ENCODE assay signal across 8 mouse cellular contexts in the genomic region with DNA sequence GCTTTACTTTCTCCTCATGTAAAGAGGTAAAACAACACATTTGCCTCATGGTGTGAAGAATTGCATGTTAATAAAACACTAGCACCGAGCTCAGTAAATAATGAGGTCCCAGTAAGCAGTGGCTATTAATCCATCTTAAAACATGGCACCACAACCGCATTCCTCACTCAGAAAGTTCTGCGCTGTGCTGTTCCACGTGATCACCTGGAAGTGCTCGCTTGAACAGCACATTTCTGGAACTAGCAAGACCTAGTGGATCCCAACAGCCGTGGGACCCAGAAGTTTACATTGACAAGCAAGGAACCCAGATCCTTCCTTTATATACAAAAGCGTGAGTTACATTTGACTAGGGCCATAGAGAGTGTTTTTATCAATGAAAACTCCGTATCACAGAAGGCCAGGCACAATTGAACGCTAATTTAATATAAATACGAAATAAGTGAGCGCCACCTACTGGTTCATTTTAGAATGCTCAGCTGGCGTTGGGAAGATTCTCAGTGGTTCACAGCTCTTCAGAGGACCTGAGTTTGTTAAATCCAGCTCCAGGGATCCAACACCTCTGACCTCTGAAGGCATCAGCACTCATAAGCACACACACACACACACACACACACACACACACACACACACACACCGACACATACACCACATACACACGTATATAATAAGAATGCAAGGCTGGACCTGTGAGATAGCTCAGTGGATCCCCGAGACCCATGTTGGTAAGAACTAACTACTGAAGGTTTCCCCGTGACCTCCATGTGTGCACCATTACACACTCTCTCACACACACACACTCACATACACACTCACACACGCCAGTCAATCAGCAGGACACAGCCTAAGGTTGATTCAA. TPM values are rescaled to one million over a fixed set of nuclear protein-coding genes. Genes with fewer than 3 reads are reported as not detected.
DNase-seq lines count a peak whose midpoint lies in the region; ATAC-seq and TF ChIP-seq lines count a peak whose summit lies in the region.

No protein-coding gene starts in this region.

- ATAC-seq in kidney, embryonic 15.5 days (replicated peaks; ENCODE audit: low FRiP score) = peak; percentile 33; the same call in 1 of the 2 replicates
- ATAC-seq in liver, embryonic 15.5 days (ENCODE audit: insufficient read depth) = no peak

- H3K4me3 ChIP-seq in thymus, adult 2 months (ENCODE audit: control insufficient read depth, insufficient read depth, low read length) = no peak overlapping the region
- no peak overlapping the region for H3K4me3 ChIP-seq in kidney, embryonic 15.5 days (replicated peaks)
- H3K4me3 ChIP-seq in liver, embryonic 15.5 days (replicated peaks) = 0 out of 2 replicates have a peak overlapping the region, but pooled peaks have one; percentile 9

- TF ChIP-seq CTCF in thymus, adult 2 months (IDR thresholded peaks at IDR 0.05; ENCODE audit: borderline replicate concordance, control insufficient read depth, extremely low read depth, insufficient read depth, low read length, poor library complexity) = no peak

- 44% methylated on average over 17 of the region's 17 CpGs for WGBS in thymus, adult 2 months
- WGBS in kidney, embryonic 15.5 days = 34% methylated on average over 17 of the region's 17 CpGs
- WGBS in liver, embryonic 15.5 days (ENCODE audit: insufficient replicate concordance) = 30% methylated on average over 17 of the region's 17 CpGs

- no peaks in the 10 kb centered on the region for H3K4me1 ChIP-seq in thymus, adult 2 months (replicated peaks; ENCODE audit: control insufficient read depth, insufficient read depth, low read length)
- H3K4me1 ChIP-seq in kidney, embryonic 15.5 days = no peaks in the 10 kb centered on the region
- H3K4me1 ChIP-seq in liver, embryonic 15.5 days (replicated peaks) = peaks cover 4% of the 10 kb centered on the region

- no peaks in the 10 kb centered on the region for H3K36me3 ChIP-seq in thymus, adult 2 months (ENCODE audit: control insufficient read depth, insufficient read depth, low read length)
- H3K36me3 ChIP-seq in kidney, embryonic 15.5 days = no peaks in the 10 kb centered on the region
- no peaks in the 10 kb centered on the region for H3K36me3 ChIP-seq in liver, embryonic 15.5 days (replicated peaks)

- TF ChIP-seq POLR2A in thymus, adult 2 months (IDR thresholded peaks at IDR 0.05; ENCODE audit: control insufficient read depth, extremely low read depth, insufficient read depth, low read length, poor library complexity) = no peak

- no peak overlapping the region for H3K9ac ChIP-seq in kidney, embryonic 15.5 days
- H3K9ac ChIP-seq in liver, embryonic 15.5 days = no peak overlapping the region

- no peaks in the 10 kb centered on the region for H3K27me3 ChIP-seq in thymus, adult 2 months (ENCODE audit: control insufficient read depth, insufficient read depth, low read length)
- no peaks in the 10 kb centered on the region for H3K27me3 ChIP-seq in kidney, embryonic 15.5 days
- H3K27me3 ChIP-seq in liver, embryonic 15.5 days = no peaks in the 10 kb centered on the region

- no peak overlapping the region for H3K27ac ChIP-seq in thymus, adult 2 months (ENCODE audit: control insufficient read depth, insufficient read depth, low read length)
- no peak overlapping the region for H3K27ac ChIP-seq in kidney, embryonic 15.5 days
- no peak overlapping the region for H3K27ac ChIP-seq in liver, embryonic 15.5 days (replicated peaks)

- peak; percentile 46 for DNase-seq in thymus, adult 2 months
- no peak for DNase-seq in thymus, adult 18-20 months
- DNase-seq in c-Kit-positive CD71-positive TER-119-positive erythroid progenitor cells, embryonic 14.5 days (ENCODE audit: low spot score) = peak; percentile 67
- DNase-seq in frontal cortex, postnatal 25 days (ENCODE audit: low spot score in 2 of 2) = peak; percentile 55 to 62
- DNase-seq in natural killer cell, adult 2 months (ENCODE audit: low spot score in 2 of 2) = peak; percentile 47 to 51
- DNase-seq in ovary, postnatal 10 days (ENCODE audit: low spot score) = no peak

- no peaks in the 10 kb centered on the region for H3K9me3 ChIP-seq in kidney, embryonic 15.5 days (replicated peaks)
- H3K9me3 ChIP-seq in liver, embryonic 15.5 days (replicated peaks) = no peaks in the 10 kb centered on the region

- H3K4me2 ChIP-seq in kidney, embryonic 15.5 days = peak overlapping the region; percentile 48
- peak overlapping the region; percentile 36 for H3K4me2 ChIP-seq in liver, embryonic 15.5 days

RNA-seq across cellular contexts. Expression of gene Rack1, which starts 25.5 kb away (rescaled TPM):
- 3,906 and 3,990 TPM in 2 replicates for polyA plus RNA-seq in thymus, adult 2 months (2012; rRNA removed)
- polyA plus RNA-seq in kidney, embryonic 15.5 days (2015; fragmentation: Nextera tagmentation; extraction: Ambion mirVana) = 775 and 792 TPM in 2 replicates
- 438 and 439 TPM in 2 replicates for polyA plus RNA-seq in liver, embryonic 15.5 days (2015; fragmentation: Nextera tagmentation; extraction: Ambion mirVana)

RNA-seq across cellular contexts. Expression of gene Trim41, which starts 42.5 kb away (rescaled TPM):
- 41.7 and 41.9 TPM in 2 replicates for polyA plus RNA-seq in thymus, adult 2 months (2012; rRNA removed)
- 6.6 and 7.0 TPM in 2 replicates for polyA plus RNA-seq in kidney, embryonic 15.5 days (2015; fragmentation: Nextera tagmentation; extraction: Ambion mirVana)
- 2.0 and 2.3 TPM in 2 replicates for polyA plus RNA-seq in liver, embryonic 15.5 days (2015; fragmentation: Nextera tagmentation; extraction: Ambion mirVana)

RNA-seq across cellular contexts. Expression of gene Trim7, which starts 51.3 kb away (rescaled TPM):
- 11.6 and 13.0 TPM in 2 replicates for polyA plus RNA-seq in thymus, adult 2 months (2012; rRNA removed)
- 3.7 and 4.0 TPM in 2 replicates for polyA plus RNA-seq in kidney, embryonic 15.5 days (2015; fragmentation: Nextera tagmentation; extraction: Ambion mirVana)
- 0.09 and 0.21 TPM in 2 replicates for polyA plus RNA-seq in liver, embryonic 15.5 days (2015; fragmentation: Nextera tagmentation; extraction: Ambion mirVana)

RNA-seq across cellular contexts. Expression of gene Gm12184, which starts 51.8 kb away (rescaled TPM):
- polyA plus RNA-seq in thymus, adult 2 months (2012; rRNA removed) = 8.1 and 20.2 TPM in 2 replicates
- 1.6 and 2.9 TPM in 2 replicates for polyA plus RNA-seq in kidney, embryonic 15.5 days (2015; fragmentation: Nextera tagmentation; extraction: Ambion mirVana)
- 1.4 and 2.1 TPM in 2 replicates for polyA plus RNA-seq in liver, embryonic 15.5 days (2015; fragmentation: Nextera tagmentation; extraction: Ambion mirVana)

Comparison
In these comparisons a context has a peak if more than half of its experiments do, and no peak if none do; other contexts are left out.
1. DNase-seq: peak in thymus, adult 2 months (single experiment), c-Kit-positive CD71-positive TER-119-positive erythroid progenitor cells, embryonic 14.5 days (single experiment), frontal cortex, postnatal 25 days (2 of 2) and natural killer cell, adult 2 months (2 of 2); none in thymus, adult 18-20 months (0 of 2) and ovary, postnatal 10 days (single experiment).